Mouse (Mus musculus) layer of hippocampus, postnatal 36 days (tissue): ENCODE results near the gene Hunk. TPM values are rescaled to one million over a fixed set of nuclear protein-coding genes. Genes with fewer than 3 reads are reported as not detected.

Experiments
- DNase-seq, 2 experiments: peaks; one replicate each; pipeline ENCODE4 v3.0.0; 2022
- total RNA-seq, 2 experiments: library from RNA; stranded (reverse); gene quantifications; 2 replicates each; pipeline ENCODE4 v1.2.3; 2021

Hunk gene
- total RNA-seq, 2 experiments from 2014 or later = 24.9 to 25.2 TPM

DNA sequence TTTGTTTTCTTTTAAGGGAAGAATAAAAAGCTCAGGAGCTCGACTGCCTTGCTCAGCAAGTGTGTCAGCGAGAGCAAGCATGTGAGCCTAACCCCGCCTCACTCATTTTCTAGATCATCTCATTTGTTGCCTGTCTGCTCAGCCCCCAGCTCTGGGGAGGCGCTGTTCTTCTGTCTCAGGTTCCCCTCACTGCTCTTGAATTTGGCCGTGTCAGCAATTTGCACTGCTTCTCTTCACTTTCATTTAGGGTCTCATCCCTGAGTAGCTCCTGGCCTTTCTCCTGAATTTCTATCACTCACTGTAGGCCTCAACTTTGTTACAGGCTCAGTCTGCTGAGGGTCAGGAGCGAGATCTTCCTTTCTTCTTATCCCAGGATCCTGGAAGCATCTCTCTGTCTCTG, 53.7 kb downstream of the Hunk start:
- no peak for DNase-seq

GRCm38 (mm10) chr16:90440654-90441053, 54.8 kb downstream of the Hunk start:
- DNase-seq = no peak

DNA sequence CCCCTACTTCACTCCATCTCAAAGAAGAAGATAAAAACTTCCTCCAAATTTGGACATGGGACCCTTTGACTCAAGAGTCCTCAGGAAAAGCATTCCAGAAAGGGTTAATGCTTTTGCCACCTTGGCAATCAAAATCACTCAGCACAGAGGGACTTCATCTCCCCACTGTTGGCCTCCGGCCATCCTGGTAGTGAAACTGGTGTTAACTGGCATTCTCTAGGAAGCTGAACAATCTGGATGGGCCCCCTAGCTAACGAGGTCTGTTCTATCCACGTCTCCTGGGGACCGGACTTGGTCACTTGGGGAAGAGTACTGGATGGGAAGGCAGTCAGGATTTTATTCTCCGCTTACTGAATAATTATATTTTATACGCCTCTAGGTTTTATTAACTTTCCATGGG, 57.2 kb downstream of the Hunk start:
- no peak for DNase-seq

DNA sequence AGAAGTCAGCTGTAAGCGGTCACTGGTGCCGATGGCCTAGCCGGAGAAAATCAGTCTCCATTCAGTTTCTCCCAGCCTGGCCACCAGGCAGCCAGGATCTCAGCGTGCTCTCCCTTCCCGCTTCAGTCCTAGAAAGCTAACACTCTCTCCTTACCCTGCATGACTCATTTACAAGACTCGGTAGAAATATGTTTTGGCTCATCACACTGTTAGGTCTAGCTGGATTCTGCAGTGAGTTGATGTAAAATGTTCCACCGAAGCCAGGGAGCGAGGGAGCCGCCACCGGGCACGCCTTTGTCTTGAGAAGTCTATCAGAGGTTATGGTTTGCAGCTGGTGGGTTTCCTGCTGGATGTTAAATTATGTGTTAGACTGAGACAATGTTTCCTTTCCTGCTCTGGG, 67.4 kb downstream of the Hunk start:
- no peak for DNase-seq

GRCm38 (mm10) chr16:90456495-90457125, 70.8 kb downstream of the Hunk start:
- no peak for DNase-seq

GRCm38 (mm10) chr16:90458899-90459610, 73.2 kb downstream of the Hunk start:
- no peak for DNase-seq

DNA sequence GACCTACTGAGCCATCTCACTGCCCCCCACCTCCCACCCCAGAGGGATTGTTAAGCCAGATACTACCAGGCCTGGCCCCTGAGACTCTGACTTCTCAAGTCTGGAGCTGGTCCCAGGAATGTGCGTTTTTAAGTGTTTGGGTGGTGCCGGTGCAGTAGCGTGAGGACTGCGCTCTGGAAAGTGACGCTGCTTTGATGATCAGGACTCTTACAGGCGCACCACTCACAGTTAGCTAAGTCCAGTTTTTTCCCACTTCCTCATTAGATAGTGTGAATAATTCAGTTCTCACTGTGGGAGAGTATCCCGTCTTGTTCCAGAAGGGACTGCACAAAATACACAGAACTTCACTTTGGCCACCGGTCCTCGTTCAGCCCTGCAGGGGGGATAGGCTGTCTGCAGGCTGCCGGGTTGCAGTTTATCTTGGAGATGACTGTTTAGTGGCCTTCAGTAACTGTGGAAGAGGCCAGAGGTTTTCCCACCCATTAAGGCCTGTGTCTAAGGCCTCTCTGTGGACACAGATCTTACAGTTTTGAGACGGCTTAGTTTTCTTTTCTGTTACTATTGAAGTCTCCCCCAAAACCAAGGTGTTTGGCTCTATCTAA, 75.6 kb downstream of the Hunk start:
- no peak for DNase-seq

DNA sequence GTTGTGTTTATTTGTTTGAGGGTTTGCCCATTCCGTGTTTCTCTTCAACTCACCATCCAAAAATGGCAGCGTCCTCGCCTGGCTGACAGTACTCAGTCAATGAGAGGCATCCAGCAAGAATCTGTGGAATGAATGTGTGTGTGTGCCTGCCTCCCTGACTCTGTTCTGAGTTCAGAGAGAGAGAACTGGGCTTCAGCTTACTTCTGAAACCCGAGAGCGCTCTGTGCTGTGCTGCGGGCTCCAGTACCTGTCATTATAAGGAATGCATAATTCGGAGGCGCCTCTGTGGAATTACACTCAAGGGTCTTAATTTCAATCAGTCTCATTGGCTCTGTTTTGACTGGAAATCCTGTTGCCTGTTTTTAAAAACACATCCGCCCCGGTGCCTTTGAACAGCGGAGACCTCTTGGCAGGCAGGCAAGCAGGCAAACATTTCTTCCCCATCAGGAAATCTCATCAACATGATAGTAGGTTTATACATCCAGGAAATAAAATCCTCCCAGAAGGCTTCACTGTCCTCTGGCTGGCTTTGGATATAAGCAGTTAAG, 77.0 kb downstream of the Hunk start:
- DNase-seq = no peak

DNA sequence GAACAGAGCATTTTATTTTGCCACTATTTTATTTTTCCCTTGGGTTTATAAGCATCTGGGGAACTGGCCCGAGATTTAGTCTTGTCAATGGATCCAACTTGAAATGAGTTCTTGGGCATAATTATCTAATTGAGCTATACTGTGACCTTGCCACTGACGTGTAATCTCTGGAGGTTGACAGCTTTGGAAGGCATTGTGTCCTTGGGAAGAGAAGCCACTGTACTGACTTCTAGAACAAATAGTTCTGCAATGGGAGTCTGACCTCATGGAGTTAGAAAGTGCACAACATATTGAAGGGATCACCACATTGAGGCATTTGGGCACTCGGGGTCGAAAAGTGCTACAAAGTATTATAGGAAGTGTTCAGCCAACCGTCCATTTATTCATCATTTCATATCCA, 79.3 kb downstream of the Hunk start:
- DNase-seq = no peak

DNA sequence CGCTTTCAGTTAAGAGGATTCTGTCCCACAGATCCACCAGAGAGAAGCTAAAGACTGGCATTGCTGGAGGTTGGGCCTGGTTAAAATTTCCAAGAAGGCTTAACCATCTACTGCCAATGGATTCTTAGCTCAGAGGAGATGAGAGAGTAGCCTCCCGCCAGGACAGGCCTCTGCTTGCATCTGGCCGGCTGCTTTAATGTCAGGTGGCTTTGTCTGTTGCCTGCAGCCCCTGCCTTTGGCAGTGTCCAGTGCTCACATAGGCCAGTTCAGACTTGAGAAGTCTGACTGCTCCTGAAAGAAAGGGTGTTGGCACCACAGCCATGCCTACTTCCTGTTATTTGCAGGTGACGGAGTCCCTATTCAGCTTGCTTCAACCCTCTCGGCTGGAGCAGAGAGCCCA, 82.5 kb downstream of the Hunk start:
- no peak for DNase-seq

- DNase-seq = no peak
These were observed 90.0 kb downstream of the Hunk start for GRCm38 (mm10) chr16:90475701-90476229.

DNA sequence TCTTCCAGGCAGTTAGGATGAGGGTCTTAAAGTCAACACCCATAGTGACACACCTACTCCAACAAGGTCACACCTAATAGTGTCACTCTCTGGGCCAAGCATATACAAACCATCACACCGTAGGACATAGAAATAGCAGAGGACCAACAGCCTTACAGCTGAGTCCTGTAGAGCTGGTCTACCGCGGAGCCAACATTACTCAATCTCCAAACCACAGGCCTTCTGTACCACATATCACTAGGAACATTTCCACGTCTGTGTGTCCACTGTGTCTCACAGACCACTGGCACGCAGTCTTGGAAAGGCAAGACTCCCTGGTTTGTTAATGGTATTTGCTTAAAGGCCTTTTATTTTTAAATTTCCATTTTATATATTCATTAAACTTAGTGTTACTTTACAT, 95.8 kb downstream of the Hunk start:
- DNase-seq = no peak

GRCm38 (mm10) chr16:90483341-90483740, 97.5 kb downstream of the Hunk start:
- DNase-seq = no peak

DNA sequence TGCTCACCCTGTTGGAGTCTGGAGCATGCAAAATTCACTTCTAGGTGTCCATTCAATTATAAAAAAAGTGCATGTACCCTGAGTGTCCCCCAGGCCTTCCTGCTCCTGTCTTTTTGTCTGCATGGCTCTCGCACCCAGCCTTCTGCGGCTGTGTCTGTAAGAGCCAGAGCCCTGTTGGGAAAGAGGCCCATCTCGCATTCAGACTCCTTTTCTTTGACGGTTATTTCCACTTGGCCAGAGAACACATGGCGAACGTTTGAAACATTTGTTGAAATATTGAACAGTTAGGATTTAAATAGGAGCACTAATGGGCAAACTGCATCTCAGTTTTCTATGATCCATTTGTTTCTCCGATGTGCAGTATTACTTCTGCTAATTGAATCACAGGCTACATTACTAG, 99.3 kb downstream of the Hunk start:
- no peak for DNase-seq

- DNase-seq = no peak
These were observed 99.8 kb downstream of the Hunk start for GRCm38 (mm10) chr16:90485599-90485998.

DNA sequence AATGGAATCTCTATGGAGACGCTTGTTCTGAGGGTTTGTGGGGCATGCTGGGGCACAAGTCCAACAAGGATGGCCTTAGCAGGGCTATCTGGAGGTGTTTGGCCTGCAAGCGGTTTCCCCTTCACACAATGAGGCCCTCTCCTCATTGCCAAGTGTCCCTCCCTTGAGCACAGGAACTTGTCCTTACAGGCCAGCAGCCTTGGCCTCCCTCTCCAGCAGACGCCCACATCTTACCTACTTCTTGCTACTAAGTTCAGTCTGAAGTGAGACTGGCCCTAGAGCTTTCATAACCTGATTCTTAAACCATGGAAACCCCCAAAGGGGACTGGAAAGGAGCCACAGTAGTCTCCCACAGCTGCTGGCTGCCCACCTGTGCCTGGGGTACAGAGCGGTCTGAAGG, 104.3 kb downstream of the Hunk start:
- DNase-seq = no peak

DNA sequence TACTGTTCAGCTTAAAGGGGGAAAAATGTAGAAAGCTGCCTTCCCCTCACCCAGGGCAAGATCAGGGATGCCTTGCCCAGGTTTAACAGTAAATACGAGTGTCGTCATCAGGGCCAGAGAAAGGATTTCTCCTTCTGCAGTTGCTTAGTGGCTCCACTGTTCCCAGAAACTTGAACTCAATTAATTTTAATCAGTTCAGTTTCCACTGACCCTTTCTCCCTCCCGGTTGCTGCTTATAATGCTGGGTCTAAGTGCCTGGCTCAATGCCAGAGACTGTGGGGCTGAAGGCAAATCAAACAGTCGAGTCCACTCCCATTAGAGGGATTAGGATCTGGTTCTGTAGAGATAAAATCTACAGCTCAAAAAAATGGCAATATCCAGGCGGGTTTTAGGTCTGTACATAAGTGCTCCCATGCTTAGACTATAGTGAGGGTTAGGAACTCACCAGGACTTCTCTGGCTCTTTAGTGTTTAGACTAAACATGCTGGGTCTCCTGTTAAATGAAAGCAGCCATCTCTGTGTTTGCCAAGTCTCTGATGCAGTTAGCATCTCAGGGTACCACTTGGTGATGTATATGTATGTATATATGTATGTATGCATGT, 106.2 kb downstream of the Hunk start:
- no peak for DNase-seq

GRCm38 (mm10) chr16:90496930-90497329, 111.1 kb downstream of the Hunk start:
- no peak for DNase-seq

- peak; percentile 38 to 43 for DNase-seq
These were observed 112.1 kb downstream of the Hunk start for GRCm38 (mm10) chr16:90497749-90498464.

DNA sequence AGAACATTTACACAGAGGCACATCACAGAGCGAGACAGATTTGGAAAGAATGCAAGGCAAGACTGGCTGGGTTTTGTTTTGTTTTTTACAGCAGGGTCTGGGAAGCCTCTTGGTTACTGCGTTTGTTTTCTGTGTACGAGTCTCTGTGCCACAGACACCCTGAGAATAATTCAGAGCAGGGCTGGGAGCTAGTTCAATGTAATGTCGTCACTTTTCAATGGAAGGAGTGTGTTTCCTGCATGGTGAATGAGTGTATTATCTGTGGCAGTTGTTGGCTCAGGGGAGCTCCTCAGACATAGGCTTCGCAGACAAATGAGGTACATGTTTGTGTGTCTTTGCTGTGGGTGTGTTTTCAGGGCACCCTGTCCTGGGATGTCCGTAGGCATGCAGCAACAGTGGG, 115.0 kb downstream of the Hunk start:
- no peak for DNase-seq

DNA sequence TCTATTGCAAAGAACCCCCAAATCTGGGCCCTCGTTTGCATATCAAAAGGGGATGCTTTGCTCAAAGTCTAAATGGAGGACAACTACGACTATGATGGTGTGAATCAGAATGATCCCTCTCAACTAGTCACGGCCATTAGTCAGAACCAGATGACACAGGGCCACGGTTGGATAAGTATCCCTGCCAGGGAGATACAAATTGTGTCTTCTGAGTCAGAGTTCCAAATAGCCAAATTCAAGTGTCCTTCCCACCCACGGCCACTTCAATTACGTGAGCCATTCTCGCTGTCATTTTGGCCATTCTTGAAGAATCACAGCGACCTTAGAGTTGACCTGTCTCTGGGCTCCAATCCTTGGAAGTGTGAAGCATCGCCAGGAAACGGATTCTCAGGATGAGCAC, 119.4 kb downstream of the Hunk start:
- DNase-seq = no peak

DNA sequence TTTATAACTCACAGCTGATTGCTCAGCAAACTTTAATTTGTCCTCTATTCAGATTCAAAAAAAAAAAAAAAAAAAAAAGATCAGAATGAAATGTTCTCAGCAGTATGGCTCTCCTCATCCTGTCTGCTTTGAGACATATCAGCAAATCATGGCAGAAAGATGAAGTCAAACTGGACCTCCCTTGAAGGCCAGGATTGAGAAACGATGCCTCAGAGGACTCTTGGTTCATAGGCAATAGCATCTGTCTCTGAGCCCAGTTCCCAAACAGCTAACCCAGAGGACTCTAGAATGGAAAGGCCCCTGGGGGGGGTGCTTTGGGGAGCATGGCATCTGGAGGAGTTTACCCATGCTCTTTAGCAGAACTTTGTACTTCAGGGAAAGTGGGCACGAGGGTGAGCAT, 119.9 kb downstream of the Hunk start:
- DNase-seq = no peak
